Mouse (Mus musculus): ENCODE results near the gene Itgb4.

DNA sequence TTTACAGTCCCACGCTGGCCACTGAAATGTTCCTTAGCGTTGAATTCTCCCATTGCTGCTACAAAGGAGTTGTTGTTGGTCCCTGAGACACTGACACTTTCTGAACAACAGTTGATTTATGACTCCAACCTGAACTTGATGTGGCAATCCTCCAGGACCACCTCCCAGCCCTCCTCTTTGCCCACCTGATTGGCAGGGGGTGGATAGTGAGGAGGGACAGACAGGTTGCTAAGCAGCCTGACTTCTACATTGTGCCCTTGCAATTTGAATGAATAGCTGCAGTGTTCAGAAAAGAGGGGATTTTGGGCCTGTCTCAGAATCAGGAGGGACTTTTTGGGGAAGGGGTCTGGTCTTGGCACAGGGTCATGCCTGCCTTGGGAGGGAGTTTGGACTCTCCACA lies 23.8 kb upstream of the Itgb4 start:
- TF ChIP-seq CTCF (IDR thresholded peaks at IDR 0.05; ENCODE audit: borderline replicate concordance, extremely low read depth, insufficient read depth, insufficient read length) (no peak), POLR2A (IDR thresholded peaks at IDR 0.05; ENCODE audit: borderline replicate concordance, extremely low read depth, insufficient read depth, insufficient read length, poor library complexity, severe bottlenecking) (no peak)
